Mouse (Mus musculus) midbrain, embryonic 14.5 days (tissue): ENCODE results near the gene AC170998.1. TPM values are rescaled to one million over a fixed set of nuclear protein-coding genes. Genes with fewer than 3 reads are reported as not detected.

Source experiments
- ATAC-seq: fragments of 200-750 bp; cut with Nextera tagmentation; 2 replicates; pipeline ENCODE4 v1.8.0; 2017; ENCODE audit warnings: moderate number of reproducible peaks, moderate library complexity; ENCODE audit not compliant: low FRiP score, low TSS enrichment
- DNase-seq: peaks from one replicate; pipeline ENCODE4 v3.0.0-alpha.2; 2015
- H3K27ac ChIP-seq: fragments of 300-500 bp; sonication (generic); replicated peaks from 2 replicates; pipeline ENCODE4 v1.5.1; 2014; ENCODE audit warnings: mild to moderate bottlenecking, low read depth, low read length, moderate library complexity
- H3K27me3 ChIP-seq: fragments of 300-500 bp; sonication (generic); 2 replicates; pipeline ENCODE4 v1.6.1; 2014; ENCODE audit warnings: low read length, control low read depth, mixed read lengths; ENCODE audit not compliant: control insufficient read depth, insufficient read depth
- H3K36me3 ChIP-seq: fragments of 300-500 bp; sonication (generic); 2 replicates; pipeline ENCODE4 v1.6.1; 2014; ENCODE audit warnings: low read length, control low read depth; ENCODE audit not compliant: control insufficient read depth, insufficient read depth
- H3K4me1 ChIP-seq: fragments of 300-500 bp; sonication (generic); 2 replicates; pipeline ENCODE4 v1.6.1; 2014; ENCODE audit warnings: mild to moderate bottlenecking, antibody characterized with exemption, low read length, control low read depth; ENCODE audit not compliant: control insufficient read depth, insufficient read depth
- H3K4me2 ChIP-seq: fragments of 300-500 bp; sonication (generic); 2 replicates; pipeline ENCODE4 v1.6.1; 2014; ENCODE audit warnings: mild to moderate bottlenecking, low read length, moderate library complexity
- H3K4me3 ChIP-seq: fragments of 300-500 bp; sonication (generic); replicated peaks from 2 replicates; pipeline ENCODE4 v1.5.1; 2014; ENCODE audit warnings: low read depth, low read length
- H3K9ac ChIP-seq: fragments of 300-500 bp; sonication (generic); replicated peaks from 2 replicates; pipeline ENCODE4 v1.6.1; 2014; ENCODE audit warnings: mild to moderate bottlenecking, low read length, moderate library complexity
- H3K9me3 ChIP-seq: fragments of 300-500 bp; sonication (generic); 2 replicates; pipeline ENCODE4 v1.6.1; 2016; ENCODE audit warnings: low read length, control low read depth, mixed read lengths; ENCODE audit not compliant: control insufficient read depth
- WGBS: fragments of 180-500 bp; shearing (Covaris S2); extraction: QIAGEN DNeasy Blood & Tissue Kit; methylation state at CpG from one replicate; pipeline ENCODE4 v1.1.7; 2014; 5-methylcytosine and 5-hydroxymethylcytosine counted together
- polyA plus RNA-seq: library from polyadenylated mRNA; unstranded; fragments of >200 nt; fragmentation: Nextera tagmentation; extraction: Ambion mirVana; gene quantifications from 2 replicates; pipeline ENCODE4 v1.2.1, GENCODE M21; 2014

AC170998.1 gene
- polyA plus RNA-seq, 1 experiment from 2014 or later, result 2.1 TPM

GRCm38 (mm10) chr17:28691687-28692340, 34.1 kb upstream of the AC170998.1 start:
- Histone ChIP-seq H3K36me3 (no peaks in the 10 kb centered on the region), H3K4me3 (peak overlapping the region; percentile 95), H3K27me3 (no peaks in the 10 kb centered on the region; the same call in 1 of the 2 replicates), H3K9ac (peak overlapping the region; percentile 90), H3K27ac (peak overlapping the region; percentile 95), H3K4me1 (peaks cover 28% of the 10 kb centered on the region), H3K9me3 (no peaks in the 10 kb centered on the region), H3K4me2 (peak overlapping the region; percentile 70)
- DNase-seq (peak; percentile 68), ATAC-seq (peak; percentile 56)
- WGBS, result under 1% methylated on average over 53 of the region's 53 CpGs

- Histone ChIP-seq H3K36me3 (no peaks in the 10 kb centered on the region), H3K9me3 (no peaks in the 10 kb centered on the region), H3K4me1 (peaks cover 32% of the 10 kb centered on the region), H3K27ac (peak overlapping the region; percentile 95), H3K4me2 (peak overlapping the region; percentile 70), H3K27me3 (no peaks in the 10 kb centered on the region; the same call in 1 of the 2 replicates), H3K9ac (peak overlapping the region; percentile 90), H3K4me3 (peak overlapping the region; percentile 95)
- ATAC-seq (no peak), DNase-seq (peak; percentile 67)
- WGBS, result under 1% methylated on average over 18 of the region's 18 CpGs
Measured at GRCm38 (mm10) chr17:28692341-28692710, 33.6 kb upstream of the AC170998.1 start.

GRCm38 (mm10) chr17:28693086-28693485, 32.8 kb upstream of the AC170998.1 start:
- Histone ChIP-seq H3K4me3 (peak overlapping the region; percentile 95), H3K9me3 (no peaks in the 10 kb centered on the region), H3K36me3 (no peaks in the 10 kb centered on the region), H3K9ac (peak overlapping the region; percentile 90), H3K27ac (no peak overlapping the region), H3K4me2 (peak overlapping the region; percentile 70), H3K27me3 (no peaks in the 10 kb centered on the region; the same call in 1 of the 2 replicates), H3K4me1 (peaks cover 38% of the 10 kb centered on the region)
- DNase-seq (no peak), ATAC-seq (no peak)
- whole genome bisulfite sequencing, result 59% methylated on average over 3 of the region's 3 CpGs

DNA sequence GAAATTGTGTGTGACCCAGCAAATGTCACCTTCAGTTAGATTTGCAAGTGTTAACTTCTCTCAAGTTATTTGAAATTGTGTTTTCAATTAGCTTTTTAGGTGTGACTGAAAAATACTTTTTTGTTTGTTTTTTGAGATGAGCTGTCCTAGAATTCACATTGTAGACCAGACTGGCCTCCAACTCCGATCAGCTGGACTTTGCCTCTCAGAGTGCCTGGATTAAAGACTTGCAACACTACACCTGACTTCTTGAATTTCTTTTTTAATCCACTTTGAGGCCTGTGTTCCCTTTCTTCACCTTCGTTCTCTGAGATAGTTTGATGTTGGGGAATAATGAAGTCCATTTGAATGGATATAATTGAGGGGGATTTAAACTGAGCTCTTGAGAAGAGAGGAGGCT, 31.8 kb upstream of the AC170998.1 start:
- no peaks in the 10 kb centered on the region for H3K36me3 ChIP-seq
- WGBS, result 50% methylated on average over 2 of the region's 2 CpGs
- ATAC-seq, result no peak
- no peak for DNase-seq
- H3K27me3 ChIP-seq, result no peaks in the 10 kb centered on the region
- H3K4me2 ChIP-seq, result no peak overlapping the region; the same call in 1 of the 2 replicates
- no peak overlapping the region for H3K4me3 ChIP-seq
- no peaks in the 10 kb centered on the region for H3K9me3 ChIP-seq
- no peak overlapping the region for H3K27ac ChIP-seq
- H3K4me1 ChIP-seq, result peaks cover 38% of the 10 kb centered on the region
- H3K9ac ChIP-seq, result no peak overlapping the region

GRCm38 (mm10) chr17:28694832-28695231, 31.1 kb upstream of the AC170998.1 start:
- H3K27me3 ChIP-seq, result no peaks in the 10 kb centered on the region
- DNase-seq, result no peak
- no peak for ATAC-seq
- WGBS, result 86% methylated on average over 4 of the region's 4 CpGs
- no peak overlapping the region for H3K4me3 ChIP-seq
- no peak overlapping the region for H3K9ac ChIP-seq
- H3K4me2 ChIP-seq, result no peak overlapping the region
- H3K36me3 ChIP-seq, result no peaks in the 10 kb centered on the region
- H3K4me1 ChIP-seq, result peaks cover 32% of the 10 kb centered on the region
- H3K9me3 ChIP-seq, result no peaks in the 10 kb centered on the region
- H3K27ac ChIP-seq, result no peak overlapping the region

GRCm38 (mm10) chr17:28696641-28697040, 29.2 kb upstream of the AC170998.1 start:
- Histone ChIP-seq H3K9me3 (no peaks in the 10 kb centered on the region), H3K36me3 (no peaks in the 10 kb centered on the region), H3K9ac (no peak overlapping the region), H3K4me2 (no peak overlapping the region), H3K27ac (no peak overlapping the region), H3K4me1 (peaks cover 27% of the 10 kb centered on the region), H3K4me3 (no peak overlapping the region), H3K27me3 (no peaks in the 10 kb centered on the region)
- DNase-seq, result no peak
- no peak for ATAC-seq
- WGBS, result 74% methylated on average over 2 of the region's 2 CpGs

- H3K27ac ChIP-seq, result no peak overlapping the region; the same call in 1 of the 2 replicates
- H3K4me1 ChIP-seq, result peaks cover 26% of the 10 kb centered on the region
- no peak overlapping the region for H3K4me2 ChIP-seq
- ATAC-seq (no peak), DNase-seq (peak; percentile 36)
- H3K36me3 ChIP-seq, result no peaks in the 10 kb centered on the region
- no peaks in the 10 kb centered on the region for H3K27me3 ChIP-seq
- WGBS, result 84% methylated on average over 13 of the region's 13 CpGs
- H3K9me3 ChIP-seq, result no peaks in the 10 kb centered on the region
- no peak overlapping the region for H3K4me3 ChIP-seq
- H3K9ac ChIP-seq, result no peak overlapping the region
Measured at GRCm38 (mm10) chr17:28697290-28698195, 28.3 kb upstream of the AC170998.1 start.

GRCm38 (mm10) chr17:28698245-28698644, 27.6 kb upstream of the AC170998.1 start:
- 56% methylated on average over 4 of the region's 4 CpGs for WGBS
- no peak overlapping the region for H3K4me3 ChIP-seq
- DNase-seq (no peak), ATAC-seq (no peak)
- no peak overlapping the region for H3K27ac ChIP-seq
- H3K9ac ChIP-seq, result no peak overlapping the region
- no peaks in the 10 kb centered on the region for H3K9me3 ChIP-seq
- no peaks in the 10 kb centered on the region for H3K36me3 ChIP-seq
- peaks cover 20% of the 10 kb centered on the region for H3K4me1 ChIP-seq
- no peak overlapping the region for H3K4me2 ChIP-seq
- no peaks in the 10 kb centered on the region for H3K27me3 ChIP-seq
